Mouse (Mus musculus): ENCODE measurements around the gene Lrr1.

- TF ChIP-seq CTCF (IDR thresholded peaks at IDR 0.05; ENCODE audit: low read depth) (no peak), EP300 (IDR thresholded peaks at IDR 0.05; ENCODE audit: low read depth) (no peak)
Measured at GRCm38 (mm10) chr12:69143460-69143859, 25.2 kb upstream of the Lrr1 start.

All from liver, postnatal 0 days (tissue).